Mouse (Mus musculus): ENCODE data around the gene Btk. TPM values are rescaled to one million over a fixed set of nuclear protein-coding genes. Genes with fewer than 3 reads are reported as not detected.

Gene Btk
- polyA plus RNA-seq, 1 experiment from 2014 or later: 1.3 TPM

GRCm38 (mm10) chrX:134507977-134508376 is 75.4 kb downstream of the Btk start:
- H3K27me3 ChIP-seq (ENCODE audit: low read depth, poor library complexity, severe bottlenecking): no peaks in the 10 kb centered on the region
- no peak for DNase-seq (ENCODE audit: low spot score)
- 71% methylated on average over 6 of the region's 6 CpGs for WGBS
- H3K36me3 ChIP-seq: no peaks in the 10 kb centered on the region
- H3K4me1 ChIP-seq: no peaks in the 10 kb centered on the region
- H3K27ac ChIP-seq (replicated peaks): no peak overlapping the region
- H3K4me3 ChIP-seq: no peak overlapping the region
- H3K9me3 ChIP-seq (replicated peaks): no peaks in the 10 kb centered on the region

GRCm38 (mm10) chrX:134500651-134501050 is 82.7 kb downstream of the Btk start:
- H3K4me3 ChIP-seq: no peak overlapping the region
- WGBS: 86% methylated on average over 8 of the region's 8 CpGs
- no peak for DNase-seq (ENCODE audit: low spot score)
- H3K4me1 ChIP-seq: no peaks in the 10 kb centered on the region
- no peaks in the 10 kb centered on the region for H3K9me3 ChIP-seq (replicated peaks)
- no peaks in the 10 kb centered on the region for H3K36me3 ChIP-seq
- H3K27ac ChIP-seq (replicated peaks): no peak overlapping the region
- H3K27me3 ChIP-seq (ENCODE audit: low read depth, poor library complexity, severe bottlenecking): no peaks in the 10 kb centered on the region

Other genes starting within 250 kb of the Btk start
- gene Drp2, start 179.0 kb downstream of the Btk start, polyA plus RNA-seq (2016; fragmentation: Nextera tagmentation; extraction: Ambion mirVana): 4.6 and 7.9 TPM in 2 replicates
- gene Taf7l, start 107.1 kb downstream of the Btk start, polyA plus RNA-seq (2016; fragmentation: Nextera tagmentation; extraction: Ambion mirVana): not detected in 2 replicates
- gene Timm8a1, start 41.7 kb downstream of the Btk start, polyA plus RNA-seq (2016; fragmentation: Nextera tagmentation; extraction: Ambion mirVana): 83.6 and 105 TPM in 2 replicates
- gene Rpl36a, start 2.1 kb upstream of the Btk start, polyA plus RNA-seq (2016; fragmentation: Nextera tagmentation; extraction: Ambion mirVana): 260 and 328 TPM in 2 replicates
- gene Gla, start 17.6 kb upstream of the Btk start, polyA plus RNA-seq (2016; fragmentation: Nextera tagmentation; extraction: Ambion mirVana): 7.9 and 9.2 TPM in 2 replicates
- 224 and 230 TPM in 2 replicates for gene Hnrnph2, start 17.6 kb upstream of the Btk start, polyA plus RNA-seq (2016; fragmentation: Nextera tagmentation; extraction: Ambion mirVana)
- 5.9 and 6.6 TPM in 2 replicates for gene Armcx4, start 102.9 kb upstream of the Btk start, polyA plus RNA-seq (2016; fragmentation: Nextera tagmentation; extraction: Ambion mirVana)
- 44.6 and 50.3 TPM in 2 replicates for gene Armcx1, start 134.4 kb upstream of the Btk start, polyA plus RNA-seq (2016; fragmentation: Nextera tagmentation; extraction: Ambion mirVana)
- 13.6 and 15.6 TPM in 2 replicates for gene Armcx6, start 167.8 kb upstream of the Btk start, polyA plus RNA-seq (2016; fragmentation: Nextera tagmentation; extraction: Ambion mirVana)
- 53.2 and 56.2 TPM in 2 replicates for gene Armcx3, start 173.0 kb upstream of the Btk start, polyA plus RNA-seq (2016; fragmentation: Nextera tagmentation; extraction: Ambion mirVana)
- 88.7 and 89.5 TPM in 2 replicates for gene Armcx2, start 225.7 kb upstream of the Btk start, polyA plus RNA-seq (2016; fragmentation: Nextera tagmentation; extraction: Ambion mirVana)